Mouse (Mus musculus) testis, adult 2 months (tissue): ENCODE measurements around the gene Snx30. TPM values are rescaled to one million over a fixed set of nuclear protein-coding genes. Genes with fewer than 3 reads are reported as not detected.

Experiments used
- H3K27ac ChIP-seq: fragments of 200-500 bp; 2 replicates; pipeline ENCODE4 v1.5.1; 2012; ENCODE audit warnings: low read depth, low read length; ENCODE audit not compliant: control insufficient read depth, insufficient read depth
- H3K27me3 ChIP-seq: fragments of 200-500 bp; 2 replicates; pipeline ENCODE4 v1.6.1; 2012; ENCODE audit warnings: mild to moderate bottlenecking, low read length, moderate library complexity; ENCODE audit not compliant: control insufficient read depth, insufficient read depth
- H3K36me3 ChIP-seq: fragments of 200-500 bp; 2 replicates; pipeline ENCODE4 v1.6.1; 2012; ENCODE audit warnings: mild to moderate bottlenecking, low read length; ENCODE audit not compliant: control insufficient read depth, insufficient read depth
- H3K4me1 ChIP-seq: fragments of 200-500 bp; 2 replicates; pipeline ENCODE4 v1.6.1; 2012; ENCODE audit warnings: low read length; ENCODE audit not compliant: control insufficient read depth, insufficient read depth
- H3K4me3 ChIP-seq: fragments of 200-500 bp; 2 replicates; pipeline ENCODE4 v1.5.1; 2012; ENCODE audit warnings: low read depth, mild to moderate bottlenecking, low read length, moderate library complexity, mixed read lengths; ENCODE audit not compliant: control insufficient read depth
- CTCF ChIP-seq: fragments of 200-500 bp; IDR thresholded peaks from 2 replicates; pipeline ENCODE4 v1.5.1; 2012; ENCODE audit warnings: low read depth, mild to moderate bottlenecking, inconsistent platforms, low read length, moderate library complexity; ENCODE audit not compliant: control insufficient read depth, insufficient read depth, insufficient replicate concordance
- POLR2A ChIP-seq: fragments of 200-500 bp; IDR thresholded peaks from 2 replicates; pipeline ENCODE4 v1.6.1; 2012; ENCODE audit warnings: low read depth, mild to moderate bottlenecking, inconsistent platforms, low read length, moderate library complexity; ENCODE audit not compliant: control insufficient read depth
- polyA plus RNA-seq: library from polyadenylated mRNA; depleted of rRNA; stranded (reverse); fragments of >200 nt; gene quantifications from 2 replicates; pipeline ENCODE4 v1.2.3, GENCODE M21; 2012

The Snx30 gene
- polyA plus RNA-seq, 1 experiment: 0.57 TPM

- Histone ChIP-seq H3K27me3 (no peaks in the 10 kb centered on the region), H3K4me3 (no peak overlapping the region), H3K27ac (no peak overlapping the region), H3K4me1 (no peaks in the 10 kb centered on the region), H3K36me3 (no peaks in the 10 kb centered on the region)
- TF ChIP-seq POLR2A (no peak), CTCF (no peak)
Measured at GRCm38 (mm10) chr4:59795788-59796455, 9.7 kb upstream of the Snx30 start.

GRCm38 (mm10) chr4:59800181-59800580, 5.5 kb upstream of the Snx30 start:
- no peak for TF ChIP-seq POLR2A
- TF ChIP-seq CTCF: no peak
- H3K4me1 ChIP-seq: no peaks in the 10 kb centered on the region
- H3K36me3 ChIP-seq: no peaks in the 10 kb centered on the region
- H3K27me3 ChIP-seq: no peaks in the 10 kb centered on the region
- H3K27ac ChIP-seq: no peak overlapping the region
- no peak overlapping the region for H3K4me3 ChIP-seq

GRCm38 (mm10) chr4:59801489-59801888, 4.2 kb upstream of the Snx30 start, which contains the start of gene Inip:
Inip (minus strand) TSS chr4:59801589.
- peaks cover 3% of the 10 kb centered on the region for H3K4me1 ChIP-seq
- no peaks in the 10 kb centered on the region for H3K27me3 ChIP-seq
- TF ChIP-seq CTCF: no peak
- no peak for TF ChIP-seq POLR2A

GRCm38 (mm10) chr4:59802107-59802506, 3.5 kb upstream of the Snx30 start:
- H3K27me3 ChIP-seq: no peaks in the 10 kb centered on the region
- no peak overlapping the region for H3K4me3 ChIP-seq
- no peak overlapping the region for H3K27ac ChIP-seq
- H3K4me1 ChIP-seq: peaks cover 3% of the 10 kb centered on the region
- H3K36me3 ChIP-seq: no peaks in the 10 kb centered on the region
- no peak for TF ChIP-seq CTCF
- TF ChIP-seq POLR2A: no peak

More at GRCm38 (mm10) chr4:59801489-59801888, 4.2 kb upstream of the Snx30 start, which contains the start of gene Inip:
- no peaks in the 10 kb centered on the region for H3K36me3 ChIP-seq
- H3K27ac ChIP-seq: no peak within 1 kb of the TSS
- H3K4me3 ChIP-seq: no peak within 1 kb of the TSS

GRCm38 (mm10) chr4:59802792-59803191, 2.8 kb upstream of the Snx30 start:
- Histone ChIP-seq H3K4me3 (no peak overlapping the region), H3K36me3 (no peaks in the 10 kb centered on the region), H3K27me3 (no peaks in the 10 kb centered on the region), H3K4me1 (peaks cover 3% of the 10 kb centered on the region), H3K27ac (no peak overlapping the region)
- no peak for TF ChIP-seq CTCF
- TF ChIP-seq POLR2A: no peak

- H3K27me3 ChIP-seq: no peaks in the 10 kb centered on the region
- TF ChIP-seq POLR2A (no peak), CTCF (no peak)
- H3K27ac ChIP-seq: no peak overlapping the region
- no peaks in the 10 kb centered on the region for H3K36me3 ChIP-seq
- peaks cover 3% of the 10 kb centered on the region for H3K4me1 ChIP-seq
- no peak overlapping the region for H3K4me3 ChIP-seq
Measured at GRCm38 (mm10) chr4:59803358-59803757, 2.3 kb upstream of the Snx30 start.

GRCm38 (mm10) chr4:59804754-59805153, 886 bp upstream of the Snx30 start:
- Histone ChIP-seq H3K4me1 (peaks cover 3% of the 10 kb centered on the region), H3K36me3 (no peaks in the 10 kb centered on the region), H3K27ac (no peak overlapping the region), H3K4me3 (no peak overlapping the region), H3K27me3 (no peaks in the 10 kb centered on the region)
- TF ChIP-seq POLR2A: no peak
- TF ChIP-seq CTCF: no peak
